Mouse (Mus musculus) small intestine, adult 2 months (tissue): Measurements from ENCODE around the gene Cpne2.

Source experiments
- CTCF ChIP-seq: fragments of 200-500 bp; IDR thresholded peaks from 2 replicates; pipeline ENCODE4 v1.5.1; 2012; ENCODE audit warnings: low read depth, mild to moderate bottlenecking, control low read depth, inconsistent platforms, low read length, moderate library complexity, mixed read lengths; ENCODE audit not compliant: insufficient replicate concordance, insufficient read length; ENCODE audit errors: extremely low read depth
- POLR2A ChIP-seq: fragments of 200-500 bp; IDR thresholded peaks from 2 replicates; pipeline ENCODE4 v1.6.1; 2012; ENCODE audit warnings: low read depth, mild to moderate bottlenecking, control low read depth, inconsistent platforms, low read length, moderate library complexity

DNA sequence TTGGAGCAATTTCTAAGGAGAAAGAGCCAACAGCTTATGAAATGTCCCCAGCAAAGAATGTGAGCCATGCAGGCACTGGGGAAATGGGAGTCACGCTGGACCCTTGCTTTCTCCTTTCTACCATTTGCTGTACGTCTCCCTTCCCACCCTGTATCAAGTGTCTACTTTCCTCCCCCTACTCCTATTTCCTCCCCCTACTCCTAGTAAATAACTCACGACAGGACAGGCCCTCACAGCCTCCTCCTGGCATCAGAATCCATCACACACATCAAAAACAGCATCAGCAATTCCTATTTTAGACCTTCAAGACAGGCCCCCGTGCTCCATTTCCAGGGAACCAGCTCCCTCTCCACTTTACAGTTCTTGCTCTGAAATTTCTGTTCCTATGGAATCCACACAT, 58.9 kb downstream of the Cpne2 start:
- no peak for TF ChIP-seq POLR2A
- TF ChIP-seq CTCF: no peak
